Mouse (Mus musculus): Measurements from ENCODE around the gene Ifi202b. TPM values are rescaled to one million over a fixed set of nuclear protein-coding genes. Genes with fewer than 3 reads are reported as not detected.

The Ifi202b gene
- not detected for total RNA-seq (2023)

GRCm38 (mm10) chr1:173982694-173983305, at the start of gene Ifi202b:
Ifi202b (minus strand) TSS chr1:173982744.

GRCm38 (mm10) chr1:174031698-174032097, 49.2 kb upstream of the Ifi202b start, which contains the start of gene Ifi205:
Ifi205 (minus strand) TSS chr1:174031810.

GRCm38 (mm10) chr1:173941924-173942779, 40.4 kb downstream of the Ifi202b start, which contains the start of the genes Mndal and Ifi203:
Mndal (minus strand) TSS chr1:173942491.
Ifi203 (minus strand) TSS chr1:173942672.

Other genes starting within 250 kb of the Ifi202b start
- 10 to 100 TPM; 17.3 to 21.6 TPM for gene Ifi207, start 241.0 kb downstream of the Ifi202b start, total RNA-seq (2023)
- 10 to 100 TPM; 30.6 to 34.3 TPM for gene Ifi204, start 215.8 kb downstream of the Ifi202b start, total RNA-seq (2023)
- 10 to 100 TPM; 16.9 to 21.0 TPM for gene Ifi211, start 69.7 kb downstream of the Ifi202b start, total RNA-seq (2023)
- 10 to 100 TPM; 46.7 to 63.9 TPM for gene Mndal, start 40.3 kb downstream of the Ifi202b start, total RNA-seq (2023)
- gene Ifi203, start 40.1 kb downstream of the Ifi202b start, total RNA-seq (2023) = 10 to 100 TPM; 27.7 to 44.0 TPM
- gene Ifi205, start 49.1 kb upstream of the Ifi202b start, total RNA-seq (2023) = 1 to 10 TPM; 5.3 to 5.8 TPM
- not detected for gene Olfr433, start 58.0 kb upstream of the Ifi202b start, total RNA-seq (2023)
- gene Olfr432, start 66.5 kb upstream of the Ifi202b start, total RNA-seq (2023) = not detected
- gene Olfr430, start 83.9 kb upstream of the Ifi202b start, total RNA-seq (2023) = not detected
- gene Olfr429, start 101.6 kb upstream of the Ifi202b start, total RNA-seq (2023) = not detected
- gene Olfr427, start 114.1 kb upstream of the Ifi202b start, total RNA-seq (2023) = not detected
- gene Olfr231, start 138.4 kb upstream of the Ifi202b start, total RNA-seq (2023) = not detected
- not detected for gene Olfr424, start 148.8 kb upstream of the Ifi202b start, total RNA-seq (2023)
- not detected for gene Olfr420, start 172.9 kb upstream of the Ifi202b start, total RNA-seq (2023)
- 10 to 100 TPM in 1 of 2 experiments, 1 to 10 TPM in 1; 3.8 to 12.3 TPM for gene Spta1, start 190.0 kb upstream of the Ifi202b start, total RNA-seq (2023)

Data from neutrophil, adult 59 days (primary cell).